Mouse (Mus musculus) thymus, postnatal 25 days (tissue): ENCODE data around the gene Hexim1.

Experiments
- DNase-seq: peaks from one replicate; pipeline ENCODE4 v3.0.0; 2022

Gene Hexim1

GRCm38 (mm10) chr11:103119609-103120008 is 3.6 kb downstream of the Hexim1 start:
- DNase-seq, result no peak

DNA sequence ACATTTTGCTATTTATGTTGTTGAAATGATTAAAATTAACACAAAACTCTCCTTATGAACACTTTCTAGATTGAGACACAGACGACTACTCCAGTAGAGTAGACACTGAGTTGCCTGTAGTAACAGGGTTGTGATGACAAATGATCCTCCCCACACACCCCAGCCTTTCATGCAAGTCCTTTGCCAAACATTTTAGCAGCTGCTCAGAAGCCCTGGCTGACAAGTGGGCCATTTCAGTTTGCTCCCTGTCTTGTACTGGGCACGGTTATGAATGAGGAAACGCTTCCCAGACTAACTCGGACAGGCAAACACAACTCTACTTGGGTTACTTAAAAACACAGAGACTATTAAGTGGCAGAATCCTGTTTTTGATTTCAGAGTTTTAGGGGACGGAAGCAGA is 4.3 kb downstream of the Hexim1 start:
- no peak for DNase-seq

DNA sequence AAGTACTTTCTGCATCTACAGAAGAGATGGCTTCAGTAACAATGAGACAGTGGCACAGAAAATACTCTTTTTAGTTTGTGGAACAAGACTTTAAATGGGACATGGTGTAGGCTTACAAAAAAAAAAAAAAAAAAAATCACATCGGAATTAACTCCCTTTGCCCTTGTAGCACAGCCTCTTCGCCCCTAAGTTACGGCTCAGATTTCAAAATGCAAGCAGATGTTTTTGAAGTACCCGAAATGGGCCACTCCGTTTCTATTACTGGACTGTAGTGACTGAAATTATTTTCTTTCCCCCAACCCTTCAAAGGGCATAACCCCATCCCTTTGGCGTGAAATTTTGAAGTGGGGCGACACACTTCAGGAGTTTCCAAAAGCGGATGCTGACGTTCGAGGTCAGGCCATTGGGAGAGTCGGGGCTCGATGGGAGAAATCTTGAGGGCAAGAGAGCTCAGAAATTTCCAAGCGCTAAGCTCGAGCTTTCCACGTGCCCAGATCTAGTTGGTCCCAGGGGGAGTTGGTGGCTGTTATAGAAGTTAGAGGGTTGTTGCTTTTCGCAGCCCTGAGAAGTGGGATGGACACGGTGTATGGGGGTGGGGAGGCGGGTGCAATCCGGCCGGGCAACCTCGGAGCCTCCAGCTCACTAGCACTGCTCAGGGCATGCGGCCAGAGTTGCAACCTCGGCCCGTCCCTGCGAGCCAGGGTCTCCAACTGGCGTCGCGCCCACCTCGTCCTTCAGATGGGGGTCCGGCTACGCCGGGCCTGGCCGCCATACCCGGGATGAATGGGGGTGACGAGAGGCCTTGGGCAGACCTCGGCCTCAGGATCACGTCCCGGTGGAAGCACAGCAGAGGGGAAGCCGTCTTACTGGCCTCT is 15.9 kb downstream of the Hexim1 start, which contains the start of gene Hexim2:
Gene Hexim2 (plus strand): TSS at position 729 of the 875 bp plus-strand sequence.
- peak; percentile 67 for DNase-seq

DNA sequence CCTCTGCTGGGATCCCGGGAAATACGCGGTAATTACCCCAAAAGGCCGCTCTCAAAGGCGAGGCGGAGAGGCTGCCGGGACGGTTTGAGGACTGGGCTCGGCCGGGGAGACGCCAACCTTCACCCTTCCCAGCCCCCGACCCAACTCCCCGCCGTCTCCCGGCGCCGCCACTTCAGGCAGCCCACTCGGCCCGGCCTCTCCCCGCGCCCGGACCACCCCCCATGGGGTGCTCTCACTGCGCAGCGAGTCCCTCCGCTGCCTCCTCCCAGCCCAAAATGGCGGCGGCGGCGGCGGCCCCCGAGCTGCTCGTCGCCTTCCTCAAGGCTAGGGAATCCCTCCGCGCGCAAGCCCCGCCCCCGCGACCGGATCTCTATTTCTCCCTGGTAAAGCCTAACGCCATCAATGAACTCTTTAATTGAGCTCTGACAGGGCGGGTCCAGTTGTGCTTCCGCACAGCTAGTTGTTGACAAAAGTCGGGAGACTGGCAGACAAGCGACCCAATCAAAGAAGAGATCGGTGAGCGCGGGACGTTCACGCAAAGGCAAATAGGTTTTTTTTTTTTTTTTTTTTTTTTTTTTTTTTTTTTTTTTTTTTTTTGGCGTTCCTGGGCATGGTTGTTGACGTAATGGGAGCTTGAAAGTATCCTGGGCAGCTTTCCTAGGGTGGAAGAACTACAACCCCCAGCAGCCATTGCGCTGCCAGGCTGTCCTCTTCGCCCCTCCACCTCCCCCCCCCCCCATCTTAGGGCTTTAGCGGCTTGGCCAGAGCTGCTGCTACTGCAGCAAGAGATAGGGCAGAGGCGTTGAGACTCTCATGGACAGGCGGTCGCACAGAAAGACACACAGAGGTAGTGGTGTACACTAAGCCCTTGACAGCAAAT is 16.8 kb downstream of the Hexim1 start:
- peak; percentile 100 for DNase-seq

GRCm38 (mm10) chr11:103133456-103134185 is 17.6 kb downstream of the Hexim1 start:
- DNase-seq, result no peak

- no peak for DNase-seq
Measured at GRCm38 (mm10) chr11:103134221-103134620, 18.2 kb downstream of the Hexim1 start.

DNA sequence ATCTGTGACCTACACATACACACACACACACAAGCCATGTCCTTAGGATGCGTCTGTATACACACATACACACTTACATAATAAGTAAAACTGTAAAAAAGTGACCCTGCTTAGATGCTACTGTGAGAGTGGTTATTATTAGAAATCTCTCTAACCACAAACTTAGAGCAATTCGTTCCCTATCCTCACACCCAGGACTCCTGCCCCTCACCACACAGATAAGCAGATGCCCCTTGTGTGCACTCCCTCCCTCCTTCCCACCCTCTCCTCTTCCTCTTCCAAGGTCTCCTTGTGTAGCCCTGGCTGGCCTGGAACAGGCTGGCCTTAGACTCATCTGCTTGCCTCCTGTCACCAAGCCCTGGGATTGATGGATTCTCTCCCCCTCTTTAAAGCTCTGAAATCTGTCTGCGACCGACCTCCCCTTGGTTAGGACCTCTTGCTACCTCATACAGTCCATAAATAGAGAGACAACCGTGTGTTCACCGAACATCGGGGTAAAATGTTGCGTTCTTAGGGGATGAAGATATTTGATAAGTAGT is 20.1 kb downstream of the Hexim1 start:
- DNase-seq, result no peak

GRCm38 (mm10) chr11:103139951-103140762 is 24.1 kb downstream of the Hexim1 start:
- no peak for DNase-seq

DNA sequence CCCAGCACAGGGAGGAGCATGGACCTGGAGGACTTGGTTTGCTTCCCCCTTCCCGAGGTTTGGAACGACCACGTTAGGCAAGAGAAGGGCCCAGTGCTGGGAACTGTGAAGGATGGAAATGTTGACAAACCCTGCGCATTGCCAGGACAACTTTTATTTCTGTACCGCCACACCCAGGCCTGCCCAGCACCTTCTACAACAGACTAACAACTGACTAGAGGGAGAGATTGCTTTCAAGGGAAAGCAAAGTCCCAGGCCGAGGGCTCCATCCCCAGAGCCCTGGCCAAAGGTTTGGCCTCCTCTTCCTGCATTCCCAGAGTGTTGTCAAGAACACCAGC is 24.7 kb downstream of the Hexim1 start:
- DNase-seq, result no peak

DNA sequence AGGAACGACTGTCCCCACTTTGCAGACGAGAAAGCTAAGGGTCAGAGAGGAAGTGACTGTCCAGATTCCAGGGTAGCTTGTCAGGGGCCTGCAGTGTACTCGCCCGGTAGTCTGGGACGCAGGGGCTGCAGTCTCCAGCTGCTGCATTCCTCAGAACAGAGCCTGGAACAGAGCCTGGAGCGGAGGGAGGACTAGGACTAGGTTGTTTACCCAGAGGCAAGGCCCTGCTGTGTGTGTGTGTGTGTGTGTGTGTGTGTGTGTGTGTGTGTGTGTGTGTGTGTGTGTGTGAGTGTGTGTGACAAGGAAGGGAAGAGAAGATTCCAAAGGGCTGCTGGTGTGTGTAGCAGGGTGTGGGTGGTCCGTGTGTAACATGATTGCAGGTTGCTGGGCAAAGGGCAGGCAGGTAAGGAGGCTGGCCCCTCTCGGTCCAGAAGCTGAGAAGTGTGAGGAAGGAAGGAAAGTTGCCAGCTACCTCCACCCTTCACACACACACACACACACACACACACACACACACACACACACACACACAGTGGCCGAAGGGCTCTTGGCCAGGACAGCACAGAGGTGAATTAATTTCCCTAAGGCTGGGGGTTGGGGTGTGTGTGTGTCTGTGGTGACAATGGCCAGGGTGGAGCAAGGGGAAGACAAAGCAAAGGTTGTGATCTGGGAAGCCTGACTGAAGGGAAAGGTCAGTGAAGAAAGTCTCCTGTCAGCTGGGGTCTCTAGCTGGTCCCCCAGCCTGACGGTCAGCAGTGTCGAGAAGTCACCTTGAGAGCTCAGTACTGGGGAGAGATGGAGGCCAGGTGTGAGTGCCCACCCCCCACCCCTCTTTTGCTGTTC is 25.3 kb downstream of the Hexim1 start:
- no peak for DNase-seq

DNA sequence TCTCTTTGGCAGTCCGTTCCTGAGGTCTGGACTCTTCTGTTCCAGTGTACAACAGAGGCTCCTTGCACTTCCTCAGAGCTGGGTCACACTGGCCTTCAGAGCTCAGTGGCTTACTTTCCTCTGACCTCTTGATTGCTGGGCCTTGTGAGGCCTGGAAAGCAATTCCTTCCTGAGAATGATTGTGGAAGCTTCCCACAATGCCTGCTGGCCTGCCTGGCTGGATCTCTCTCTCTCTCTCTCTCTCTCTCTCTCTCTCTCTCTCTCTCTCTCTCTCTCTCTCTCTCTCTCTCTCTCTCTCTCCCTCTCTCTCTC is 25.9 kb downstream of the Hexim1 start:
- no peak for DNase-seq

DNA sequence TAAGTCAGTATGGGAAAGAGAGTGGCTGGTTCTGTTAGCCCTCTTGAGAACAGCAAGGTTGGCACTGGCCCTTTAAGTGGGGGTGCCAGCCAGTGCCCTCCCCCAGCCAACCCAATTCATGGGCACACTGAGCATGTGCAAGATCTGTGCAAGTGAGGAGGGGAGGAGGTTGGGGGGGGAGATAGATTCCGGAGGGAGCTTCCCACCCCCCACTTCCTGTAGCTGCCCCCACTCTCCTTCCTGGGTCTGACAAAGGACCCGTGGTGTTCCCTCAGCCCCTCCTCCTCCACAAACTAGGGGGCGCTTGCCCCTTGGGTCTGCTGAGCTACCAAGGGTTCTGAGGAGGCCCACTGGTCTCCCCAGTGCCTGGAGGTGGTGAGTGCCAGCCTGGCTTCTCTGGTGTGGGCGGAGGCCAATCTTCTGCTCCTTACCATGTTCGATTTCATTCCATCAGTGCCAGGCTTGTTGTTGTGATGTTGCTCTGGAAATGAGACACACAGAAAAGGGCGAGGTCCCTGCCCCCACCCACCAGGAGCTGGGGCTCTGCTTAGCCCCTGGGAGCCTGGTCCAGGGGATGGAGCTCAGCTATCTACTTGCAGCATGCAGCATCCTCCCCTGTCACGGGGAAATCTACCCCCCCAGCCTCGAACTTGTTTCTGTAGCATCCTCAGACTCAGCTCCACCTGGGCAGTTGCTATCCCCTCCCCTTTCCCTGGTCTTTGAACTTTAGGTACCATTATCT is 26.6 kb downstream of the Hexim1 start:
- DNase-seq, result peak; percentile 85

- no peak for DNase-seq
Measured at GRCm38 (mm10) chr11:103144309-103145285, 28.6 kb downstream of the Hexim1 start.

- DNase-seq, result no peak
Measured at GRCm38 (mm10) chr11:103146386-103146785, 30.4 kb downstream of the Hexim1 start.

DNA sequence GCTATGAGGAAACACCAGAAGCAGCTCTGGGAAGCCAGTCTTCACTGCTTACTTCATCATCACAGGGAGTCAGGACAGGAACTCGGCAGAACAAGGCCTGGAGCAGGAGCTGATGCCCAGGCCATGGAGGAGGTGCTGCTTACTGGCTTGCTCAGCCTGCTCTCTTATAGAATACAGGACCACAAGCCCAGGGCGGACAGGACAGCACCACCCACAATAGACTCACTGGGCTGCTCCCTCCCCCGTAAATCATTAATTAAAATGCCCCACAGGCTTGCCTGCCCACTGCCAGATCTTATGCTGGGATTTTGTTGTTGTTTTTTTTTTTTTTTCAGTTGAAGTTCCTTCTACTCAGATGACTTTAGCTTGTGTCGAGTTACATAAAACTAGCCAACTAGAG is 31.7 kb downstream of the Hexim1 start:
- DNase-seq, result no peak

DNA sequence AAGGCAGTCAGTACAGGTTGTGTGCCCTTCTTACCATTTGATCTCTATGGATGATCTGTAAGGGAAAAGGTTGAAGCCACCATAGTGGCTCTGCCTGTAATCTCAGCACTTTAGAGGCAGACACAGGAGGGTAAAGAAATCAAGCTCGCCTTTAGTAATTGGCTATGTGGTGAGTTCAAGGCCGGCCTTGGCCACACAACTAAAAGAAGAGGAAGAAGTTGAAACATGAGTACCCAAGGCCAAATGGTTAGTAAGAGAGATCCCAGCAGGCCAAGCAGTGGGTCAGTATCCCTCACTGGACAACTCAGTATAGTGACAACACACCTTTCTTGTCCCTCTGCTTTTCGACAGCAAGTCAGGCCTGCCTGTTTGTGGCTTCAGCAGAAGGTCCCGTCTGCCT is 33.7 kb downstream of the Hexim1 start:
- DNase-seq, result no peak

- peak; percentile 94 for DNase-seq
Measured at GRCm38 (mm10) chr11:103158621-103159478, 42.8 kb downstream of the Hexim1 start.

GRCm38 (mm10) chr11:103160738-103161137 is 44.7 kb downstream of the Hexim1 start:
- DNase-seq, result no peak
